In the genomic region with DNA sequence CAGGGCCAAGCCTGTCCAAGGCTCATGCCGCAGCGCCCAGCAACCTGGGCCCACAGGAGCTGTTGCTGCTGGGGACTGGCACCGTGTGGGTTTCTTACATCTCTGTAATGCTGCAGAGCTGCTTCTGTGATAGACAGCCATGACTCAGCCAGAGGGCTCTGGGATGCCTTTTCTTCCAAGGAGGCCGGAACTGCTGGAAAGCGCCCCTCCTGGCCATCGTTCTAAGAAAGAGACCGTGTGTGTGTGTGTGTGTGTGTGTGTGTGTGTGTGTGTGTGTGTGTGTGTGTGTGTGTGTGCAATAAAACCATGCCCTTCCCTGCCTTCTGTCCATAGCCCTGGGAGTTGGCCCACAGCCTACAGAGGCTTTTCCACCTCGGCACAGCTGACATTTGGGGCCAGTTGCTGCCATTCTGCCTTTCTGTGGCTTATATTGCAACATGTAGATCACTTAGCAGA, we compare ENCODE assay signal across 10 mouse cellular contexts. TPM values are rescaled to one million over a fixed set of nuclear protein-coding genes. Genes with fewer than 3 reads are reported as not detected.
DNase-seq lines count a peak whose midpoint lies in the region; ATAC-seq lines count a peak whose summit lies in the region.
"Had no signal": no experiment of that assay in that cellular context is flagged by ENCODE, and none has a peak within 500 bp of the region (broad histone marks: within the 10 kb centered on the region; RNA-seq: fewer than 3 reads in every experiment).

No protein-coding gene starts in this region.

- no peak for ATAC-seq in forebrain, embryonic 11.5 days (replicated peaks; ENCODE audit: low FRiP score)
- ATAC-seq in megakaryocyte progenitor cell, adult 5-6 weeks (replicated peaks; ENCODE audit: poor library complexity): peak; percentile 47
- ATAC-seq: intestine, postnatal 0 days had no signal

- H3K9me3 ChIP-seq in forebrain, embryonic 10.5 days: no peaks in the 10 kb centered on the region
- H3K9me3 ChIP-seq in forebrain, embryonic 11.5 days (ENCODE audit: control insufficient read depth, low read length): no peaks in the 10 kb centered on the region

- H3K4me1 ChIP-seq in forebrain, embryonic 10.5 days: peaks cover 6% of the 10 kb centered on the region; the same call in 1 of the 2 replicates
- no peaks in the 10 kb centered on the region for H3K4me1 ChIP-seq in forebrain, embryonic 11.5 days (replicated peaks; ENCODE audit: control insufficient read depth, insufficient read depth, low read length)

- H3K27me3 ChIP-seq in forebrain, embryonic 10.5 days (ENCODE audit: poor library complexity, severe bottlenecking): no peaks in the 10 kb centered on the region
- no peaks in the 10 kb centered on the region for H3K27me3 ChIP-seq in forebrain, embryonic 11.5 days (ENCODE audit: control insufficient read depth, insufficient read depth, low read length)

- no peak overlapping the region for H3K9ac ChIP-seq in forebrain, embryonic 11.5 days (ENCODE audit: low read length)

- 0 out of 2 replicates have a peak overlapping the region, but pooled peaks have one; percentile 37 for H3K27ac ChIP-seq in forebrain, embryonic 10.5 days
- no peak overlapping the region for H3K27ac ChIP-seq in forebrain, embryonic 11.5 days (ENCODE audit: low read depth, low read length)

- DNase-seq in forebrain, embryonic 10.5 days (ENCODE audit: extremely low spot score, low spot score): no peak
- no peak for DNase-seq in forebrain, embryonic 11.5 days (ENCODE audit: low spot score)
- peak; percentile 32 to 76 for DNase-seq in lung, postnatal 4 days
- no peak for DNase-seq in lung, postnatal 14 days
- peak; percentile 74 for DNase-seq in brain, adult 2 months (ENCODE audit: low read depth, low spot score)
- no peak for DNase-seq in urinary bladder, postnatal 4 days (ENCODE audit: low spot score in 2 of 2)
- DNase-seq in kidney, postnatal 36 days: no peak
- DNase-seq: B cell, adult 2 months had no signal

- H3K36me3 ChIP-seq in forebrain, embryonic 10.5 days (replicated peaks): no peaks in the 10 kb centered on the region
- H3K36me3 ChIP-seq in forebrain, embryonic 11.5 days (ENCODE audit: control insufficient read depth, insufficient read depth, low read length): no peaks in the 10 kb centered on the region

- 84% methylated on average over 8 of the region's 8 CpGs for WGBS in forebrain, embryonic 10.5 days
- 74% methylated on average over 7 of the region's 8 CpGs for WGBS in forebrain, embryonic 11.5 days

- H3K4me2 ChIP-seq in forebrain, embryonic 11.5 days (ENCODE audit: low read depth, low read length, severe bottlenecking): no peak overlapping the region

- H3K4me3 ChIP-seq in forebrain, embryonic 10.5 days: no peak overlapping the region
- H3K4me3 ChIP-seq in forebrain, embryonic 11.5 days (ENCODE audit: low read depth, low read length): no peak overlapping the region

RNA-seq across cellular contexts. Expression of gene Rassf5, which starts 35.1 kb away (rescaled TPM):
- 0.69 and 0.95 TPM in 2 replicates for polyA plus RNA-seq in forebrain, embryonic 10.5 days (2016; fragmentation: Nextera tagmentation; extraction: Ambion mirVana)
- polyA plus RNA-seq in forebrain, embryonic 11.5 days (2014; fragmentation: Nextera tagmentation; extraction: Ambion mirVana): 0.95 and 1.3 TPM in 2 replicates
- total RNA-seq in megakaryocyte progenitor cell, adult 5-6 weeks (2015): 46.0 and 48.9 TPM in 2 replicates
- total RNA-seq in megakaryocyte progenitor cell, adult 5-6 weeks (2017): 45.1 and 47.6 TPM in 2 replicates

RNA-seq across cellular contexts. Expression of gene Eif2d, which starts 57.0 kb away (rescaled TPM):
- 66.9 and 70.2 TPM in 2 replicates for polyA plus RNA-seq in forebrain, embryonic 10.5 days (2016; fragmentation: Nextera tagmentation; extraction: Ambion mirVana)
- 61.8 and 68.5 TPM in 2 replicates for polyA plus RNA-seq in forebrain, embryonic 11.5 days (2014; fragmentation: Nextera tagmentation; extraction: Ambion mirVana)
- 36.9 and 37.6 TPM in 2 replicates for total RNA-seq in megakaryocyte progenitor cell, adult 5-6 weeks (2015)
- total RNA-seq in megakaryocyte progenitor cell, adult 5-6 weeks (2017): 29.7 and 34.0 TPM in 2 replicates

Comparison
In these comparisons a context has a peak if more than half of its experiments do, and no peak if none do; other contexts are left out.
1. DNase-seq: peak in lung, postnatal 4 days (2 of 2) and brain, adult 2 months (single experiment); none in forebrain, embryonic 10.5 days (single experiment), forebrain, embryonic 11.5 days (single experiment), lung, postnatal 14 days (single experiment), urinary bladder, postnatal 4 days (0 of 2) and kidney, postnatal 36 days (0 of 2).